Comparison of ENCODE assay signal across 9 mouse cellular contexts in genomic region chr8:72310849-72311506, GRCm38 (mm10). TPM values are rescaled to one million over a fixed set of nuclear protein-coding genes. Genes with fewer than 3 reads are reported as not detected.
DNase-seq lines count a peak whose midpoint lies in the region; ATAC-seq lines count a peak whose summit lies in the region.
"Had no signal": no experiment of that assay in that cellular context is flagged by ENCODE, and none has a peak within 500 bp of the region (broad histone marks: within the 10 kb centered on the region; RNA-seq: fewer than 3 reads in every experiment).

No protein-coding gene starts in this region.

- WGBS in hindbrain, embryonic 12.5 days, result 53% methylated on average over 8 of the region's 8 CpGs
- WGBS in hindbrain, embryonic 10.5 days, result 60% methylated on average over 8 of the region's 8 CpGs
- WGBS in forebrain, embryonic 16.5 days, result 32% methylated on average over 8 of the region's 8 CpGs
- WGBS in midbrain, embryonic 16.5 days, result 55% methylated on average over 8 of the region's 8 CpGs

- no peak overlapping the region for H3K4me2 ChIP-seq in hindbrain, embryonic 12.5 days (replicated peaks)
- no peak overlapping the region for H3K4me2 ChIP-seq in forebrain, embryonic 16.5 days (ENCODE audit: low read length)
- no peak overlapping the region for H3K4me2 ChIP-seq in midbrain, embryonic 16.5 days (ENCODE audit: low read length)

- no peaks in the 10 kb centered on the region for H3K9me3 ChIP-seq in hindbrain, embryonic 12.5 days (replicated peaks)
- no peaks in the 10 kb centered on the region for H3K9me3 ChIP-seq in hindbrain, embryonic 10.5 days
- no peaks in the 10 kb centered on the region for H3K9me3 ChIP-seq in forebrain, embryonic 16.5 days (ENCODE audit: control insufficient read depth, low read length)
- H3K9me3 ChIP-seq in midbrain, embryonic 16.5 days (replicated peaks; ENCODE audit: control insufficient read depth, low read length, poor library complexity, severe bottlenecking), result no peaks in the 10 kb centered on the region
- H3K9me3 ChIP-seq: G1E had no signal

- H3K9ac ChIP-seq in hindbrain, embryonic 12.5 days, result no peak overlapping the region
- no peak overlapping the region for H3K9ac ChIP-seq in forebrain, embryonic 16.5 days (replicated peaks; ENCODE audit: low read depth, low read length)
- no peak overlapping the region for H3K9ac ChIP-seq in midbrain, embryonic 16.5 days (ENCODE audit: low read depth, low read length)

- 0 out of 2 replicates have a peak, but pooled peaks have one; percentile 30 for ATAC-seq in hindbrain, embryonic 12.5 days (ENCODE audit: low FRiP score)
- peak; percentile 23; the same call in 1 of the 2 replicates for ATAC-seq in forebrain, embryonic 16.5 days
- peak; percentile 46 for ATAC-seq in midbrain, embryonic 16.5 days

- DNase-seq in hindbrain, embryonic 10.5 days (ENCODE audit: low spot score), result no peak
- DNase-seq in adipocyte (ENCODE audit: low spot score), result peak; percentile 76
- peak; percentile 90 for DNase-seq in heart, postnatal 4 days
- DNase-seq in layer of hippocampus, postnatal 36 days, result peak; percentile 65 to 67
- DNase-seq in embryo, embryonic 11 days, result no peak

- H3K36me3 ChIP-seq in hindbrain, embryonic 12.5 days, result no peaks in the 10 kb centered on the region
- H3K36me3 ChIP-seq in hindbrain, embryonic 10.5 days, result no peaks in the 10 kb centered on the region
- no peaks in the 10 kb centered on the region for H3K36me3 ChIP-seq in forebrain, embryonic 16.5 days (ENCODE audit: control insufficient read depth, insufficient read depth)
- H3K36me3 ChIP-seq in midbrain, embryonic 16.5 days (ENCODE audit: control insufficient read depth, insufficient read depth, low read length), result no peaks in the 10 kb centered on the region
- H3K36me3 ChIP-seq: G1E had no signal

- no peaks in the 10 kb centered on the region; the same call in 1 of the 2 replicates for H3K27me3 ChIP-seq in hindbrain, embryonic 12.5 days
- H3K27me3 ChIP-seq in hindbrain, embryonic 10.5 days (ENCODE audit: insufficient read depth, poor library complexity, severe bottlenecking), result no peaks in the 10 kb centered on the region
- no peaks in the 10 kb centered on the region for H3K27me3 ChIP-seq in forebrain, embryonic 16.5 days (replicated peaks; ENCODE audit: control insufficient read depth, insufficient read depth, low read length)
- H3K27me3 ChIP-seq in midbrain, embryonic 16.5 days (ENCODE audit: control insufficient read depth, insufficient read depth, low read depth, low read length), result no peaks in the 10 kb centered on the region

- no peak overlapping the region for H3K4me3 ChIP-seq in hindbrain, embryonic 12.5 days
- H3K4me3 ChIP-seq in hindbrain, embryonic 10.5 days, result no peak overlapping the region
- H3K4me3 ChIP-seq in forebrain, embryonic 16.5 days (replicated peaks; ENCODE audit: low read length), result no peak overlapping the region
- no peak overlapping the region for H3K4me3 ChIP-seq in midbrain, embryonic 16.5 days (ENCODE audit: low read depth, low read length)

- no peak overlapping the region for H3K27ac ChIP-seq in hindbrain, embryonic 12.5 days
- H3K27ac ChIP-seq in hindbrain, embryonic 10.5 days, result no peak overlapping the region
- H3K27ac ChIP-seq in forebrain, embryonic 16.5 days (ENCODE audit: low read length), result no peak overlapping the region
- H3K27ac ChIP-seq in midbrain, embryonic 16.5 days (ENCODE audit: low read length), result no peak overlapping the region

- H3K4me1 ChIP-seq in hindbrain, embryonic 12.5 days, result peaks cover 6% of the 10 kb centered on the region; the same call in 1 of the 2 replicates
- peaks cover 2% of the 10 kb centered on the region for H3K4me1 ChIP-seq in hindbrain, embryonic 10.5 days (replicated peaks)
- peaks cover 2% of the 10 kb centered on the region; the same call in 1 of the 2 replicates for H3K4me1 ChIP-seq in forebrain, embryonic 16.5 days (replicated peaks; ENCODE audit: control insufficient read depth, insufficient read depth, low read length)
- no peaks in the 10 kb centered on the region for H3K4me1 ChIP-seq in midbrain, embryonic 16.5 days (ENCODE audit: control insufficient read depth, insufficient read depth, low read length)

RNA-seq across cellular contexts. Expression of gene Gm10282, which starts 5.9 kb away (rescaled TPM):
- polyA plus RNA-seq in hindbrain, embryonic 12.5 days (2016; fragmentation: Nextera tagmentation; extraction: Ambion mirVana), result 19.1 and 21.2 TPM in 2 replicates
- polyA plus RNA-seq in hindbrain, embryonic 10.5 days (2016; fragmentation: Nextera tagmentation; extraction: Ambion mirVana), result 31.5 and 33.0 TPM in 2 replicates
- polyA plus RNA-seq in forebrain, embryonic 16.5 days (2015; fragmentation: Nextera tagmentation; extraction: Ambion mirVana), result 16.5 and 25.7 TPM in 2 replicates
- 10 to 100 TPM; 34.9 to 36.3 TPM for total RNA-seq in heart, postnatal 4 days (2021)
- total RNA-seq in layer of hippocampus, postnatal 36 days (2021), result 1 to 10 TPM; 7.7 to 9.7 TPM
- polyA plus RNA-seq in midbrain, embryonic 16.5 days (2015; fragmentation: Nextera tagmentation; extraction: Ambion mirVana), result 9.7 and 11.3 TPM in 2 replicates

RNA-seq across cellular contexts. Expression of gene Klf2, which starts 7.9 kb away (rescaled TPM):
- 9.4 and 10.3 TPM in 2 replicates for polyA plus RNA-seq in hindbrain, embryonic 12.5 days (2016; fragmentation: Nextera tagmentation; extraction: Ambion mirVana)
- 3.9 and 5.8 TPM in 2 replicates for polyA plus RNA-seq in hindbrain, embryonic 10.5 days (2016; fragmentation: Nextera tagmentation; extraction: Ambion mirVana)
- 3.2 and 3.8 TPM in 2 replicates for polyA plus RNA-seq in forebrain, embryonic 16.5 days (2015; fragmentation: Nextera tagmentation; extraction: Ambion mirVana)
- total RNA-seq in heart, postnatal 4 days (2021), result 10 to 100 TPM; 65.3 to 68.2 TPM
- 10 to 100 TPM; 16.4 to 18.5 TPM for total RNA-seq in layer of hippocampus, postnatal 36 days (2021)
- 3.6 and 4.0 TPM in 2 replicates for polyA plus RNA-seq in midbrain, embryonic 16.5 days (2015; fragmentation: Nextera tagmentation; extraction: Ambion mirVana)

Comparison
In these comparisons a context has a peak if more than half of its experiments do, and no peak if none do; other contexts are left out.
1. DNase-seq: peak in adipocyte (single experiment), heart, postnatal 4 days (single experiment) and layer of hippocampus, postnatal 36 days (2 of 2); none in hindbrain, embryonic 10.5 days (single experiment) and embryo, embryonic 11 days (single experiment).
2. Peak in every context shown above with its lines, with median percentiles within 50 percentile points of each other: ATAC-seq.